ENCODE assay signal across 17 mouse cellular contexts in the genomic region with DNA sequence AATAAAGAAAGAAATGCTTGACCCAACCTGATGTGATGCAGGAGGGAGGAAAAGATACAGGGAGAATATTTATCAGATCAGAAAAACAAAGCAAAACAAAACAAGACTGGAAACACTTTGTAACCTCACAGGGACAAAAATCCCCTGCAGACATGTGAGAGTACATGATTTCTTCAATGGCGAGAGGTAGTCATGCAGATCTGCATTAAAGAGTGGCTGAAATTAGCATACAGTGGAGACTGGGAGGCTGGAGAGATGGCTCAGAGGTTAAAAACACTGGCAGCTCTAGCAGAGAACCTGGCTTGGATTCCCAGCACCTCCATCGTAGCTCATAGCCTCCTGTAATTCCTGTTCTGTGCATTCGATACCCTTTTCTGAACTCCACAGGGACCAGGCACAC.
"Had no signal": no experiment of that assay in that cellular context is flagged by ENCODE, and none has a peak within 500 bp of the region (broad histone marks: within the 10 kb centered on the region; RNA-seq: fewer than 3 reads in every experiment).

No protein-coding gene starts in this region.

- H3K27me3 ChIP-seq: lung, embryonic 15.5 days; midbrain, embryonic 13.5 days; midbrain, embryonic 15.5 days; neural tube, embryonic 12.5 days; stomach, embryonic 15.5 days had no signal

- DNase-seq: lung, adult 2 months; lung, postnatal 14 days; lung, postnatal 36 days; right cerebral cortex, postnatal 14 days; thymus, adult 2 months; thymus, postnatal 25 days; thymus, postnatal 4 days had no signal

- H3K4me2 ChIP-seq: lung, embryonic 15.5 days; midbrain, embryonic 11.5 days; midbrain, embryonic 13.5 days; midbrain, embryonic 15.5 days; neural tube, embryonic 12.5 days; stomach, embryonic 15.5 days had no signal

- H3K4me1 ChIP-seq: megakaryocyte, embryonic 14.5 days; midbrain, embryonic 13.5 days; midbrain, embryonic 15.5 days; neural tube, embryonic 12.5 days had no signal

- H3K36me3 ChIP-seq: lung, embryonic 15.5 days; midbrain, embryonic 13.5 days; midbrain, embryonic 15.5 days; neural tube, embryonic 12.5 days; stomach, embryonic 15.5 days had no signal

- H3K27ac ChIP-seq: lung, embryonic 15.5 days; macrophage; midbrain, embryonic 13.5 days; midbrain, embryonic 15.5 days; neural tube, embryonic 12.5 days; stomach, embryonic 15.5 days; stomach, postnatal 0 days had no signal

- H3K9ac ChIP-seq: lung, embryonic 15.5 days; midbrain, embryonic 13.5 days; midbrain, embryonic 15.5 days; neural tube, embryonic 12.5 days; stomach, embryonic 15.5 days had no signal

- ATAC-seq: lung, postnatal 0 days; midbrain, embryonic 13.5 days; midbrain, embryonic 15.5 days had no signal

- H3K9me3 ChIP-seq: lung, embryonic 15.5 days; megakaryocyte, embryonic 14.5 days; midbrain, embryonic 13.5 days; midbrain, embryonic 15.5 days; neural tube, embryonic 12.5 days; stomach, embryonic 15.5 days had no signal

- H3K4me3 ChIP-seq: lung, embryonic 15.5 days; megakaryocyte, embryonic 14.5 days; midbrain, embryonic 13.5 days; midbrain, embryonic 15.5 days; neural tube, embryonic 12.5 days; stomach, embryonic 15.5 days had no signal
